Mouse (Mus musculus): Measurements from ENCODE around the gene Coro1b. TPM values are rescaled to one million over a fixed set of nuclear protein-coding genes. Genes with fewer than 3 reads are reported as not detected.

Coro1b gene
- total RNA-seq (2021) (100 to 1,000 TPM; 154 to 202 TPM), polyA plus RNA-seq (2012; rRNA removed) (199 and 225 TPM in 2 replicates)
- long read RNA-seq, transcript Coro1b-201 (11 exons, 1,888 nt), result major isoform, 42 of 169 reads
- long read RNA-seq, partial matches to known transcripts, result 13 of 169 reads
- long read RNA-seq, other reads (novel, unspliced or antisense), result 112 of 169 reads

DNA sequence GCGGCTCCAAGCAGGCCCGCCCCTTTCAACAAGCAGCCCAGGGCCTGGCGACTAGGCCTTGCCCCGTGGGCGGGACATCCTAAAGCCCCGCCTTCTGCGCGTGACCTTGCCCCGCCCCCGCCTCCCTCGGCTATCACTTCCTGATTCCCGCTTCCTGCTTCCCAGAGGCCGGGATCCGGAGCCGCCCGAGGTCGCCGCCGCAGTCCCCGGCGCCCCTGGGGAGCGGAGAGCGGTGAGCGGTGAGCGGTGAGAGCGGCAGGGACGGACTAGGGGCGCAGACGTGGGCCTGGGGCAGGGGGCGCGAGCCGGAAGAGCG is at the start of gene Coro1b:
TSS of gene Coro1b (plus strand) at position 129 of the 316 bp plus-strand sequence.
- peak; percentile 99 for DNase-seq

DNA sequence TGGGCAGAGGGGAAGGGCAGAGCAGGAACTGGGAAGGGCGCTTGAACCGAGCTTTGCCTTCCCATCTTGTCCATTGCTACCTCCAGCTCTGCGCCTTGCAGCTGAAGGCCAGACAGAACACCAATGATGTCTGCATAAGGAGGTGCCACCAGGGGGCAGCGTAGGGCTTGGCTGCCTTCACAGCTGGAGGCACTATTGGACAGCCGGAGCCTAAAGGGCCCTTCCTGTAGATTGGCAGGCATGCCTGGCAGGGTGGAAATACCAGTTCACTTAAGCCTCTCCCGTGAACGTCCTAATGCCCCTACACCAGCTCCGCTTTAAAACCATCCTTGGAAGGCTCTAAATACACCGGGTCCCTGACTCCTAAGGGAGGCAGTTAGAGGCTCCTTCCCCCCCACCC is 49.4 kb upstream of the Coro1b start:
- peak; percentile 95 for DNase-seq

DNA sequence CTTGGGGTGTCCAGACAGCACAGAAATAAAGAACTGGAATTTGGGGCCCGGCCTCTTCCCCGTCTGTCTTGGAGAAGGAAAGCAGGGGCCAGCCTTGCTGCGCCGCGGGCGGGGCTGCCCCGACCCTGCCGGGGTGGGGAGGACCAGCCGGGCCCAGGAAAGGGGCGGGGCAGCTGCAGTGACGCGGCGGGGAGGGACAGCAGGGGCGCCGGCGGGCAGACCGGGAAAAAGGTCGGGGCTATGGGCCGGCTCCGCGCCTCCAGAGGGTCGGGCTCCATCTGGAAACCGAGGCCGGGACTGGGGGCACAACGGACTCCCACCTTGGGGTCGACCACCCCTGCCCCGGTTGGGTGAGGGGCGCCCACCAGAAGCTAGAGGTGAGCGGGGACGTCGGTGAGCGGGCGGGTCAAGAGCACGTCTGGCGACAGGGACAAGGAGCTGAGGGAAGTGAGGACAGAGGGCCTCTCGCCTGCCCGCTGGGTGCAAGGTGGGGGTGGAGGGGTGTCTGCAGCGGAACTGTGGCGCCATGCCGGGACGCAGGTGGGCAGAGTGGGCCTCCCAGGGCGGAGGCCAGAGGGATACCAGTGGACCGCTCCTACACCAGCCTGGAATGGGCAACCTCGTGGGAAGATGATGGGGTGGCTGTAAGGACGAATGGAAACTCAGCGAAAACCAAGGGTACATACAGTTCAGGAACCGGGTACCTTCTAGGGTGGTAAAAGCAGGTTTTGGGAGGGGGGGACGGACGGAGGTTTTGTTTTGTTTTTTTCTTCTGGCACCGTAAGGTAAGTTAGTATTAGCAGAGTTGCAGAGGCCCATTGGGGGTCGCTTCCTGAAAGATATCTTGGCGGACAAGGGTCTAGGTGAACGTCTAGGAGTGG is 48.3 kb upstream of the Coro1b start, which contains the start of gene Pitpnm1:
TSS of gene Pitpnm1 (plus strand) at position 162 of the 881 bp plus-strand sequence.
- peak; percentile 93 for DNase-seq

DNA sequence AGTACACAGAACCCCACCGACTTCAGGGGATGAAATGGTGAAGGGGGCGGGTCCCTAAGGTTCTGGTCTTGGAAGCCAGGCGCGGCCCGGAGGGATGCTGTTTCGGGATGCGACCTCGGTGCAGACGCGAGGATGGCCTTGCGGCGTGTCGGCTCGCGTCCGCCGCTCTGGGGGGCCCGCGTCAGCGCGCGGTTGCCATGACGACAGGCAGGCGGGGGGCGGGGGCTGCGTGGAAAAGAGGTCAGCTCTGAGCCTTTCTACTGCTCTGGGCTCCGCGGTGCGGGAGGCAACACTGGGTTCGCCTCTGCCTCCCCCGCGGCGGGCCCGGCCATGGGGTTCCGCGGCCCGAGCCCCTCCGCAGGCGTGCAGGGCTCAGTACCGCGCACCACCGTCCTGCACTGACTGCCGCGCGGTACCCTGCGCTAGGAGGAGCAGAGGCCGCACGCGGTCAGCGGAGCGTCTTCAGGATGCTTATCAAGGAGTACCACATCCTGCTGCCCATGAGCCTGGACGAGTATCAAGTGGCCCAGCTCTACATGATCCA is 47.6 kb upstream of the Coro1b start:
- peak; percentile 78 for DNase-seq

DNA sequence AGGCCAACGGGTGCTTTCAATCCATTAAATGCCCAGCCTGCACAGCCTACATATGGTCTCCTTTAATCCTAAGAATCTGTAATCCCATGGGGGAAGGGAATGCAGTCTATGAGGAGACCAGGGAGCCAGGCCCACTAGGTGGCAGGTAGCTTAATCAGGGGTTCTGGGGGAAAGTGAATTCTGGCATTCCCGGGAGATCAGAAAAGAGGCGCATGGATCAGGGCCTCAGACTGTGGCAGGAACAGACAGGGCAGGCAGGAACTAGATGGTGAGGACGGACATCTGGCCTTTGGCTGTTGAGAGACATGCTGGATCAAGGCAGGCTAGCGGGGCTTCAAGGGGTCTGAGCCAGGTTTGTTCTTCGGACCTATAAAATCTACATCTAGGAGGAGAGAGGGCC is 47.0 kb upstream of the Coro1b start:
- no peak for DNase-seq

DNA sequence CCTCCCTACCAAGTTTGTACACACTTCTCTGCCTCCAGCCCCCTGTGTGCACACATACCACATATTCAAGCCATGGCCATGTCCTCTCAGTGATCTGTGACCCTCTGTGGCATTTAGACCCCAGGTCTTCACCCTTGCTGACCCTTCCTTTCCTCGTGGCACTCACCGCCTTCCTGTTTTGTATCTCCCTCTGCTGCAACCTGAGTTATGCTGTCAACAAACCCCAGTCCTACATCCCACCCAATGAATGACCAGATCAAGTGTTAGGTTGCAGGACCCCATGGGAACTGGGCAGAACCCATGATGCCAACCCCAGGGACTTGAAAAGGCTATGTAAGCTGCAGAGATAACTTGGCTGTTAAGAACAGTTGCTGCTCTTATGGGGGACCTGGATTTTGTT is 46.4 kb upstream of the Coro1b start:
- DNase-seq, result no peak

DNA sequence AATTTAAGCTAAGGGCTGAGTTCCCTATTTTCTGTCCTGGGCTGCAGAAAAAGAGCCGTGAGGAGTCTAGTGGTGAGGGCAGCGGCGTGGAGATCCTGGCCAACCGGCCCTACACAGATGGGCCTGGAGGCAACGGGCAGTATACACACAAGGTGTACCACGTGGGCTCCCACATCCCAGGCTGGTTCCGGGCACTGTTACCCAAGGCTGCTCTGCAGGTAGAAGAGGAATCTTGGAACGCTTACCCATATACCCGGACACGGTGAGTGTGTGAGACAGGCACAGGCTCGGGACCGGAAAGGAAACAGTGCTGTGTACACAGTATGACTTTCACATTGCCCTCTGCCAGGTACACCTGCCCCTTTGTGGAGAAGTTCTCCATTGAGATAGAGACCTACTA is 45.8 kb upstream of the Coro1b start:
- DNase-seq, result no peak

DNA sequence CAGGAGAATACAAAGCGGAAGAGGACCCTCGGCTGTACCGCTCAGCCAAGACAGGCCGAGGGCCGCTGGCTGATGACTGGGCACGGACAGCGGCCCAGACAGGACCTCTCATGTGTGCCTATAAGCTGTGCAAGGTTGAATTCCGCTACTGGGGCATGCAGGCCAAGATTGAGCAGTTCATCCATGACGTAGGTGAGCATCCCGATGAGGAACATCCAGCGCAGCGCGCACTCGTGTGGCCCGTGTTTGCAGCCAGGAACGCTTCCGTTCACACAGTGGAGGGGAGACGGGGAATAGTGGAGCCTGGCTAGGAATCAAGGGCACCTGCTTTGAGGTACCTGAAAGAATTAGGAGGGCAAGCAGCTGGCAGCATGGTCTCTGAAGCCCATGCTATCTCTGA is 45.1 kb upstream of the Coro1b start:
- no peak for DNase-seq

DNA sequence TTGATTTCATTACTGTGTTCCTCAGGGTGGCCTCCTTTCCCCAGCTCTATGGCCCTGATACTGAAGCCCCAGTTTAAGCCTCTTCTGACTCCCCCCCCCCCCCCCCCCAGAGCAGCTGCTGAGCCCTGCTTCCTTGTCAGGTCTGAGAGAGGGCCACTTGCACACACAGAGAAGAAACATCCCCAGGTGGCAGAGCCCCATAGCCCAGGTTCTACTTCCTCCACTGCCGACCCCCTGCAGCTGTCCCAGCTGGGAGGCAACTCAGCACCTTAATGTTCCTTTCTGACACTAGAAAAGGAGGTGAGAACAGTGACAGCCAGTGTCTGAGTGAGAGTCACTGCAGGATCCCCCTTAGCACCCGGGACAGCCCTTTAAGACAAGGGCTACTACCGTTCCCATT is 44.6 kb upstream of the Coro1b start:
- no peak for DNase-seq

DNA sequence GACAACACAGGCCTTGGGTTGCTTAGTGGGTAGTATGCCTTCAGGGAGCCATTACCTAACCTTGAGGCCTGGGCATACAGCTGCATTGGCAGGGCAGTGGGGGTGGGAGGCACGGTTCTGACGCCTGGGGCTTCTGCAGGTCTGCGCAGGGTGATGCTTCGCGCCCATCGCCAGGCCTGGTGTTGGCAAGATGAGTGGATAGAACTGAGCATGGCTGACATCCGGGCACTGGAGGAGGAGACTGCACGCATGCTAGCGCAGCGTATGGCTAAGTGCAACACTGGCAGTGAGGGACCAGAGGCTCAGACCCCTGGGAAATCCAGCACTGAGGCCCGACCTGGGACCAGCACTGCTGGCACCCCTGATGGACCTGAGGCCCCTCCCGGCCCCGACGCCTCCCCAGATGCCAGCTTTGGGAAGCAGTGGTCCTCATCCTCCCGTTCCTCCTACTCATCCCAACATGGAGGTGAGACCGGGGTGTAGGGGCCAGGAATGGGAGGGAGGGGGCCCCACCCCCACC is 43.7 kb upstream of the Coro1b start:
- no peak for DNase-seq

DNA sequence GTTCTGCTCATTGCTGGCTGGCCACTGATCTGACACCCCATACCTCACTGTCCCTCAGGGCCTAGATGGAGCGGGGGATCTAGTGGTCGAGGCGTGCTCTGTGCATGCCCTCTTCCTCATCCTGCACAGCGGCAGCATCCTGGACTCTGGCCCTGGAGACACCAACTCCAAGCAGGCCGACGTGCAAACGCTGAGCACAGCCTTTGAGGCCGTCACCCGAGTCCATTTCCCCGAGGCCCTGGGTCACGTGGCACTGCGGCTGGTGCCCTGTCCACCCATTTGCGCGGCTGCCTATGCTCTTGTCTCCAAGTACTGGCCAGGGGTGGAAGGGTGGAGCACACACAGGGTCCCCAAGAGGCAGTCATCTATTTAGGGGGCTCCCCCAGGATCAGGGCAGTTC is 41.8 kb upstream of the Coro1b start:
- no peak for DNase-seq

DNA sequence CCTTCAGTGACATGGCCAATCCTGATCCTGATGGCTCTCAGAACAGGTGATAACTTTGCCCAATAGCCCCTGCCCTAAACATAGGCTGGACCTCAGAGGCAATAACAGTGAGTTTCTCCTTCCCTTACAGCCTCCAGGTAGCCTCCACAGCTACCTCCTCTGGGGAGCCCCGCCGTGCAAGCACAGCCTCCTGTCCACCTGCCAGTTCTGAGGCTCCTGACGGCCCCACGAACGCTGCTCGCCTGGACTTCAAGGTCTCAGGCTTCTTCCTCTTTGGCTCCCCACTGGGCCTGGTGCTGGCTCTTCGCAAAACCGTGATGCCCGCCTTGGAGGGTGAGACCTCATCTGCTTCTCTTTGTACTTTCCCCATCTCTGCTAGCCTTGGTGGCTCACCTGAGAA is 39.9 kb upstream of the Coro1b start:
- DNase-seq, result no peak

DNA sequence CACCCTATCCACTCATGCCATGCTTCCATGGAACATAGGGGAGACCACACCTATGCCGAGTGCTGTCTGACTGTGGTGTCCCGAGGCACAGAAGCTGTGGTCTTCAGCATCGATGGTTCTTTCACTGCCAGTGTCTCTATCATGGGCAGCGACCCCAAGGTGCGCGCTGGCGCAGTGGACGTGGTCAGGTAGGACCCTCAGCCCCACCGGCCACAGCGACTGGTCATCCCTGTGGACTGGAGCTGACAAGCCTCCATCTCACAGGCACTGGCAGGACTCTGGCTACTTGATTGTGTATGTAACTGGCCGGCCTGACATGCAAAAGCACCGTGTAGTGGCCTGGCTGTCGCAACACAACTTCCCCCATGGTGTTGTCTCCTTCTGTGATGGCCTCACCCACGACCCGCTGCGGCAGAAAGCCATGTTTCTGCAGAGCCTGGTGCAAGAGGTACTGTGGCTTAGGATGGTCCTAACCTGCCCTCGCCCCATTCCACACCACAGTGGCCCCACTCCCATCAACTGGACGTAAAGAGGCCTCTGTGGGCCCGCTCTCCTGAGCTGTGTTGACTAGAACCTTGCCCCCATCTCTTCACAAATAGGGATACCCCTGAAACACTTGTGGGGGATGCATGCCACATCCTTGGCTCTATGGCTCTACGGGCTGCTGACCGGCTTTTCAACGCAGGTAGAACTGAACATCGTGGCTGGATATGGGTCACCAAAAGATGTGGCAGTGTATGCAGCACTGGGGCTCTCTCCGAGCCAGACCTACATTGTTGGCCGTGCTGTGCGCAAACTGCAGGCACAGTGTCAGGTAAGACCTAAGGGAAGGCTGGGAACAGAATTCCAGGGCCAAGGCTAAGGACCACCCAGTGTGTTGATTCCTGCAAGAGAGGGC is 36.1 kb upstream of the Coro1b start:
- DNase-seq, result no peak

DNA sequence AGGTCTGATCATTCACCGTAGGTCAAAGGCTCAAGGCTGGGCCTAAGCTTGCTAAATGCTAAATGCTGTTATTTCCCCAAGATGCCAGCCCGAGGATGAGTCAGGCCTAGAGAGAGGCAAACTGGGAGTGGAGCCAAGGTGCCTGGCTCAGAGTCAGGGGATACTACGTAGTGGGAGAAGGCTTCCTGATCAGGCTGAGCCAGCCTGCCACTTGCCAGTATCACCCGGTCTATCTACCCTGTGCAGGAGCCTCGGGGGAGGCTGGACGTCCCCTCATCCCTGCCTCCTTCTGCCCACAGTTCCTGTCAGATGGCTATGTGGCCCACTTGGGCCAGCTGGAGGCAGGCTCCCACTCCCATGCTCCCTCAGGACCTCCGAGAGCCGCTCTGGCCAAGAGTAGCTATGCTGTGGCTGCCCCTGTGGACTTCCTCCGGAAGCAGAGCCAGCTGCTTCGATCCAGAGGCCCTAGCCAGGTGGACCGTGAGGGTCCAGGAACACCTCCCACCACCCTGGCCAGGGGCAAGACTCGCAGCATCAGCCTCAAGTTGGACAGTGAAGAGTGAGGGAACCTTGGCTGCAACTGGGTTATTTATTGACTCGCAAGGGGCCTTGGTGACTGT is 35.1 kb upstream of the Coro1b start:
- DNase-seq, result peak; percentile 98

DNA sequence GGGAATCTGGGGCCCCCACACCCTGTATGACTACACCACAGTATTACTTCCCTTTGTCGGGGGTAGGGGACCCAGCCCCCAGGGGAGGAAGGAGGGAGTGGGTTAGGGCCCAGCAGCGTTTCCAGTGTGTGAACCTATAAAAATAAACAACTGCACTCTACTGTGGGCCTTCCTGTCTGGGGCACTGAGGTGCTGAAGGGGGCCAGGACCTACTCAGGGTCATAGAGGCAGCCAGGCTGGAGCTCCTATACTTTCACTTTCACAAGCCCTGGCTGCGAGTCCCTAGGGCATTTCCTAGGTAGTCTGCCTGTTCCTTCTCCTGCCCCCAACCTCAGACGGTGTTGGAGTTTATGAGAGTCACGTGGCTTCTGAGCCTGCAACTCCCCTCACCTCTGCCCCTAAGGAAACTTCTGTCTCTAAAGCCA is 34.6 kb upstream of the Coro1b start:
- peak; percentile 68 for DNase-seq

DNA sequence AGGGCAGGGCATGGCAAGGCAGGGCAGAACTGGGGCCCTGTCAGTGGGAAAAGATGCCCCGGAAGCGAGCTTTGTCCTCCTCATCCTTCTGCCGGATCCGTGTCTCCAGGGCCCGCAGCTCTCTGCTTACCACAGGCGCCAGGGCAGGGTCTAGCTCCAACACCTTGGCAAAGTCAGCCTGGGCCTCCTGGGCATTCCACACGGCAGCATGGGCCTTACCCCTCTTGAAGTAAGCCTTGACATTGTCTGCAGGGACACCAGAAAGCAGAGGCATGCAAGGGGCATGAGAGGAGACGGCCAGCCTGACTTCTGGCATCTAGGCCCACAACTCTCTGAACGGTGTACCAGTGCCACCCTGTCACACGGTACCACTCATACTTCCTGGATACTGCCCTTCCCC is 33.9 kb upstream of the Coro1b start:
- no peak for DNase-seq

DNA sequence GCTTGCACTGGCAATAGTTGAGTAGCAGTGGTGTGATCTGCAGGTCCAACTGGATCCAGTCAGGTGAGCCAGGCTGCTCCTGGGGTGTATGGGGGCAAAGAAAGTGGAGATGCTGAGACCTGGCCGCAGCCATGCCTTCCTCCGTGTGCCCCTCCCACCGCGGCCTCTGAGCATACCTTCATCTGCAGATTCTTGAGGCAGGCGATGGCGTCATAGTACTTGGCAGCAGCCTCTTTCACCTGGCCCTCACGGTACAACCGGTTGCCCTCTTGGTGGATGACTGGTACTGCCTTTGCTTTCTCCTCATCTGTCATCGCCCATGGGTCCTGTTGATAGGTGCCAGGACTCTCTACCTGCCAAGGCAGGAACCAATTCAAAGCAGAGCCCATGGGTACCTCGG is 33.3 kb upstream of the Coro1b start:
- DNase-seq, result no peak

DNA sequence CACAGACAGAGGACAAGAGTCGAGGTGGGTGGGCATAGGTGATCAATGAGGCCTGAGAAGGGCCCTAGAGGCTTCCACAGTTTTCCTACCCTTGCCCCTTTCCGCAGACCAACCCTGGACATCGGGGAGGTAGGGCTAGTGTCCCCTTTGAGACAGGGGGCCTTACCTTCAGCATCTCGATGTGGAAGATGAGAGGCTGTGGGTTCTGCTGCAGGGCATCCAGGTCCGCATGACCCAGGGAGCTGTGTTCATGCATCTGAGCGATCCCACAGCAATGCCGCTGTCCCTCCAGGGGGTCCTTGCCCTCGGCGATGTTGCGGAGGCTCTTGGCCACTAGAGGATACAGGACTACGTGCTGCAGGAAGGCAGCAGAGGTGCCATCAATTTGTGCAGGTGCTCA is 32.6 kb upstream of the Coro1b start:
- no peak for DNase-seq

DNA sequence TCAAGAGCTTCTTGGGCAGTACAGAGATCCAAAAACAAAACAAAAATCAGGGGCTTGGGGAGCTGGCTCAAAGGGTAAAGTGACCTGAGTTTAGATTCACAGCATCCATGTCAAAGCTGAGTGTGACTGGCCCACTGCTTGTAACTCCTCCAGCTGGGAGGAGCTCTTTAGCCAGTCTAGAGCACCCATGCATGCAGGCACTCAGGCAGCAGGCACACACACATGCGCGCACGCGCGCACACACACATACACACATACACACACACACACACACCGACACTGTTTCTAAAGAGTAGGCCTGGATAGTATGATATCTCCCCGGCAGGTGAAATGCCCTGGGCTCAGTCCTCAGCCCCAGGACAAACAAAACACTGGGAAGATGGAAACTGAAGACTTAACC is 31.4 kb upstream of the Coro1b start:
- DNase-seq, result no peak

DNA sequence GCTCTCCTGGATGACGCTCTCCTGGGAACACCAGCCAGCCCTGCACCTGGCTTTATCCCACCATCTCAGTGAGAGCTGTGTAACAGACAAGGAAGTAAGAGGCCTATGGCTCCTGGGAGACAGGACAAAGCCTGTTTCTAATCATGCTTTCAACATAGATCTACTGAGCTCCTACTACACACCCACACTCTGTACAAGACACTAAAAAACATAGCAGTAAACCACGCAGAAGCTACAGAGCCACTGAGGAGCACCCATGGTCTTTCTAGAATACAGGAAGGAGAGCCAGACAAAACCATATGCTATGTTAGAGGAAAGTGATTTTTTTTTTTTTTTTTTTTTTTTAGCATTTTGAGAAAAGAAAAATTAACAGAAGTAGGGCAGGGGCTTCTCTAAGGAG is 30.1 kb upstream of the Coro1b start:
- no peak for DNase-seq

DNA sequence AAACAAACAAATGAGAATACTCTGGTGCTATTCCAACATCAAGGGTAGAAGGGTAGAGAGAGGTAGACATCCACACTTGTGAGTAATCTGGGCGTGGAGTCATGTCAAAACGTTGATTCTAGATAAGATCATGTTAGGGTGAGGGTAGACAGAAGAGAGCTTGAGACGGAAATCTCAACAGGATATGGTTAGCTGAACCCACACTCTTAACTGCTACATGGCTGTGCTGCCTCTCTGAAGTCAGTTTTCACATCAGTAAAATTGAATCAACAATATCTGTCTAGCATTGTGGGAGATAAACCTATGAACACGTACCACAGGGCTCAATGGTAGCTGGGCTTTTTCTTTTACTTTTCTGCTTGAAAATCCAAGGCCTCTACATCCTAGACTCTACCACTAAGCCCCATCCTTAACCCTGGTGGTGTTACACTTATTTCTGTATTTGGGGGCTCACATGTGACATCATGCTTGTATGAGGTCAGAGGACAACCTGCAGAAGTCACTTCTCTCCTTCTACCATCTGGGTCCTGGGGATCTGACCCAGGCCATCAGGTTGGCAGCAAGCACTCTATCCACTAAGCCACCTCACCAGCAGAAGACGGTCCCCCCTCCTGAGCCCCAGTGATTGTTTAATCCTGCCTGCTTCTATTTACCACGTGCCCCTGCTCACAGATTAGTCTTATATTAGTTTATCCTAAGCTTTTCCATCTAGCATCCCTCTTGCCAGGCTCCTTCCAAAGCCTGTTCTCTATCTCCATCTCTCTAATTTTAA is 28.5 kb upstream of the Coro1b start:
- no peak for DNase-seq
